ENCODE assay signal across 19 mouse cellular contexts in genomic region chr3:69342247-69342921, GRCm38 (mm10). TPM values are rescaled to one million over a fixed set of nuclear protein-coding genes. Genes with fewer than 3 reads are reported as not detected.
DNase-seq lines count a peak whose midpoint lies in the region; ATAC-seq and TF ChIP-seq lines count a peak whose summit lies in the region.
"Had no signal": no experiment of that assay in that cellular context is flagged by ENCODE, and none has a peak within 500 bp of the region (broad histone marks: within the 10 kb centered on the region; RNA-seq: fewer than 3 reads in every experiment).

No protein-coding gene starts in this region.

- H3K27ac ChIP-seq in heart, embryonic 12.5 days (ENCODE audit: poor library complexity, severe bottlenecking): peak overlapping the region; percentile 67
- H3K27ac ChIP-seq in layer of hippocampus, adult 2 months: 0 out of 2 replicates have a peak overlapping the region, but pooled peaks have one; percentile 7
- no peak overlapping the region for H3K27ac ChIP-seq in intestine, embryonic 15.5 days
- H3K27ac ChIP-seq: kidney, embryonic 15.5 days; limb, embryonic 15.5 days; macrophage; midbrain, embryonic 12.5 days had no signal

- TF ChIP-seq CTCF in layer of hippocampus, adult 2 months (conservative IDR thresholded peaks at IDR 0.05): no peak

- H3K9me3 ChIP-seq in heart, embryonic 12.5 days (replicated peaks): no peaks in the 10 kb centered on the region
- H3K9me3 ChIP-seq in intestine, embryonic 15.5 days: no peaks in the 10 kb centered on the region
- H3K9me3 ChIP-seq: kidney, embryonic 15.5 days; limb, embryonic 15.5 days; midbrain, embryonic 12.5 days had no signal

- no peaks in the 10 kb centered on the region for H3K27me3 ChIP-seq in heart, embryonic 12.5 days (replicated peaks)
- H3K27me3 ChIP-seq in intestine, embryonic 15.5 days (replicated peaks): no peaks in the 10 kb centered on the region
- H3K27me3 ChIP-seq: CH12.LX; kidney, embryonic 15.5 days; limb, embryonic 15.5 days; midbrain, embryonic 12.5 days had no signal

- no peak for ATAC-seq in heart, embryonic 12.5 days (ENCODE audit: insufficient number of reproducible peaks, low FRiP score)
- ATAC-seq in CD4-positive, CD25-positive, alpha-beta regulatory T cell, adult 4 months: peak; percentile 29
- ATAC-seq in intestine, embryonic 15.5 days: no peak

- 51% methylated on average over 8 of the region's 8 CpGs for WGBS in heart, embryonic 12.5 days
- 76% methylated on average over 8 of the region's 8 CpGs for WGBS in intestine, embryonic 15.5 days

- peaks cover 15% of the 10 kb centered on the region for H3K4me1 ChIP-seq in heart, embryonic 12.5 days (replicated peaks)
- H3K4me1 ChIP-seq in intestine, embryonic 15.5 days (replicated peaks): no peaks in the 10 kb centered on the region
- H3K4me1 ChIP-seq: kidney, embryonic 15.5 days; limb, embryonic 15.5 days; midbrain, embryonic 12.5 days had no signal

- H3K36me3 ChIP-seq in heart, embryonic 12.5 days: no peaks in the 10 kb centered on the region
- H3K36me3 ChIP-seq in intestine, embryonic 15.5 days: no peaks in the 10 kb centered on the region
- H3K36me3 ChIP-seq: kidney, embryonic 15.5 days; limb, embryonic 15.5 days; midbrain, embryonic 12.5 days had no signal

- no peak overlapping the region for H3K9ac ChIP-seq in heart, embryonic 12.5 days
- H3K9ac ChIP-seq in intestine, embryonic 15.5 days: no peak overlapping the region
- H3K9ac ChIP-seq: forebrain, postnatal 0 days; kidney, embryonic 15.5 days; limb, embryonic 15.5 days; midbrain, embryonic 12.5 days had no signal

- no peak overlapping the region for H3K4me2 ChIP-seq in heart, embryonic 12.5 days
- H3K4me2 ChIP-seq in intestine, embryonic 15.5 days (replicated peaks): no peak overlapping the region
- H3K4me2 ChIP-seq: kidney, embryonic 15.5 days; limb, embryonic 15.5 days; midbrain, embryonic 12.5 days had no signal

- no peak for DNase-seq in heart, postnatal 4 days
- no peak for DNase-seq in layer of hippocampus, adult 2 months (ENCODE audit: low spot score in 2 of 2)
- no peak for DNase-seq in layer of hippocampus, adult 9-10 months (ENCODE audit: low spot score)
- DNase-seq in CD4-positive, CD25-positive, alpha-beta regulatory T cell, adult 2 months (ENCODE audit: low read depth, low spot score): peak; percentile 11
- no peak for DNase-seq in kidney, adult 18-20 months
- DNase-seq: adrenal gland, postnatal 14 days; cerebellum, postnatal 14 days; forebrain, postnatal 0 days; gastrocnemius, postnatal 36 days; right cerebral cortex, postnatal 14 days had no signal

- no peak overlapping the region for H3K4me3 ChIP-seq in heart, embryonic 12.5 days
- no peak overlapping the region for H3K4me3 ChIP-seq in layer of hippocampus, adult 2 months
- no peak overlapping the region for H3K4me3 ChIP-seq in intestine, embryonic 15.5 days (replicated peaks)
- H3K4me3 ChIP-seq: erythroblast, embryonic 14.5 days; kidney, embryonic 15.5 days; limb, embryonic 15.5 days; midbrain, embryonic 12.5 days had no signal

RNA-seq across cellular contexts. Expression of gene Ppm1l, which starts 25.7 kb away (rescaled TPM):
- polyA plus RNA-seq in heart, embryonic 12.5 days (2016; fragmentation: Nextera tagmentation; extraction: Ambion mirVana): 9.8 and 11.8 TPM in 2 replicates
- total RNA-seq in heart, postnatal 4 days (2021): 10 to 100 TPM; 23.0 to 26.1 TPM
- total RNA-seq in layer of hippocampus, adult 2 months (2021): 10 to 100 TPM; 49.7 to 51.1 TPM
- polyA plus RNA-seq in CD4-positive, CD25-positive, alpha-beta regulatory T cell, adult 4 months (2017; shearing (Covaris generic)): 1 to 10 TPM; 4.4 to 6.9 TPM
- 4.9 and 5.8 TPM in 2 replicates for polyA plus RNA-seq in intestine, embryonic 15.5 days (2015; fragmentation: Nextera tagmentation; extraction: Ambion mirVana)
